Mouse (Mus musculus) kidney, embryonic 14.5 days (tissue): ENCODE measurements around the gene Mtfp1. TPM values are rescaled to one million over a fixed set of nuclear protein-coding genes. Genes with fewer than 3 reads are reported as not detected.
A peak's percentile ranks its signal among the peaks of the same experiment; 100 is the strongest.
"Not testable (repeated sequence)": the region's sequence is repeated elsewhere in the genome, so short reads cannot be mapped to it uniquely, and the experiment has no call there.

Experiments used
- ATAC-seq: fragments of 200-750 bp; cut with Nextera tagmentation; 2 replicates; pipeline ENCODE4 v1.8.0; 2017; ENCODE audit warnings: moderate number of reproducible peaks, mild to moderate bottlenecking, moderate TSS enrichment, moderate library complexity; ENCODE audit not compliant: low FRiP score, low TSS enrichment
- H3K27ac ChIP-seq: fragments of 300-500 bp; sonication (generic); 2 replicates; pipeline ENCODE4 v1.5.1; 2014; ENCODE audit warnings: low read depth, mild to moderate bottlenecking, low read length, moderate library complexity, mixed read lengths
- H3K27me3 ChIP-seq: fragments of 300-500 bp; sonication (generic); 2 replicates; pipeline ENCODE4 v1.6.1; 2014; ENCODE audit warnings: mild to moderate bottlenecking, low read length; ENCODE audit not compliant: control insufficient read depth, insufficient read depth
- H3K36me3 ChIP-seq: fragments of 300-500 bp; sonication (generic); 2 replicates; pipeline ENCODE4 v1.6.1; 2014; ENCODE audit warnings: low read length, mixed read lengths; ENCODE audit not compliant: control insufficient read depth, insufficient read depth
- H3K4me1 ChIP-seq: fragments of 300-500 bp; sonication (generic); 2 replicates; pipeline ENCODE4 v1.6.1; 2014; ENCODE audit warnings: low read length, mixed read lengths; ENCODE audit not compliant: control insufficient read depth, insufficient read depth
- H3K4me2 ChIP-seq: fragments of 300-500 bp; sonication (generic); replicated peaks from 2 replicates; pipeline ENCODE4 v1.6.1; 2014; ENCODE audit warnings: low read depth, mild to moderate bottlenecking, low read length
- H3K4me3 ChIP-seq: fragments of 300-500 bp; sonication (generic); 2 replicates; pipeline ENCODE4 v1.5.1; 2014; ENCODE audit warnings: mild to moderate bottlenecking, low read length
- H3K9ac ChIP-seq: fragments of 300-500 bp; sonication (generic); 2 replicates; pipeline ENCODE4 v1.6.1; 2014; ENCODE audit warnings: low read depth, mild to moderate bottlenecking, low read length, moderate library complexity
- H3K9me3 ChIP-seq: fragments of 300-500 bp; sonication (generic); 2 replicates; pipeline ENCODE4 v1.6.1; 2016; ENCODE audit warnings: low read length; ENCODE audit not compliant: control insufficient read depth
- WGBS: fragments of 180-500 bp; shearing (Covaris S2); extraction: QIAGEN DNeasy Blood & Tissue Kit; methylation state at CpG from one replicate; pipeline ENCODE4 v1.1.7; 2014; 5-methylcytosine and 5-hydroxymethylcytosine counted together
- polyA plus RNA-seq: library from polyadenylated mRNA; unstranded; fragments of >200 nt; fragmentation: Nextera tagmentation; extraction: Ambion mirVana; gene quantifications from 2 replicates; pipeline ENCODE4 v1.2.1, GENCODE M21; 2014

Mtfp1 gene
- polyA plus RNA-seq, 1 experiment from 2014 or later: 15.9 TPM

DNA sequence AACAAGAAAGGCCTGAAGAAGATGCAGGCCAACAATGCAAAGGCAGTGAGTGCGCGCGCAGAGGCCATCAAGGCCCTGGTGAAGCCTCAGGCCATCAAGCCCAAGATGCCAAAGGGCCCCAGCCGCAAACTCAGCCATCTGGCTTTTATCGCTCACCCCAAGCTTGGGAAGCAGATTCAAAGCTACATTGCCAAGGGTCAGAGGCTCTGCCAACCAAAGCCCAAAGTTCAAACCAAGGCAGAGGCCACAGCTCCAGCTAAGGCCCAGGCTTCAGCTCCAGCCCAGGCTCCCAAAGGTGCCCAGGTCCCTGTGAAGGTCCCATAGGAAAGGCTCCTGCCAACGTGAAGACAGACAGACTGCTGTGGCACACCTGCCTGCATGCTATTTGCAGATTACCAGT lies 12.7 kb upstream of the Mtfp1 start:
- not testable (repeated sequence) for H3K27me3 ChIP-seq, H3K27ac ChIP-seq, H3K4me2 ChIP-seq, H3K4me3 ChIP-seq, ATAC-seq, H3K4me1 ChIP-seq, H3K9me3 ChIP-seq, H3K9ac ChIP-seq, H3K36me3 ChIP-seq
- WGBS: 97% methylated on average over 6 of the region's 6 CpGs

DNA sequence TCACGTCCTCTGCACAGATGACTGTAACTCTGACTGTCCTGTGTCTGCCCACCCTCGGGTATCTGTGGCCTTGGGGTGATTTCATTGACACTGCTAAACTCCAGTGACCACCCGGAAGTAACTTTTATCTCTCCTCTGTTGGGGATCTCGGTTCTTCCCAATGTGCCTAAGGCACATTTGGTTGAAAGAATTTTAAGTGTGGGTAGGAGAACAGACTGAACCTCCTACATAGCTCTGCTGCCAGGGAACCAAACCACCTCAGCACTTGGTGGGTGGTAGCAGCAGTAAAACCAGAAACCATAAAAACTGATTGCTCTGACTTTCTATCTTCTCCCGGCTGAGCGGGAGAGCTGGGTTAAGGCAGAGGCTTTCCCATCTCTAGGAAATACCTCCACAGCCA lies 10.2 kb upstream of the Mtfp1 start:
- Histone ChIP-seq H3K4me2 (no peak overlapping the region), H3K27me3 (no peaks in the 10 kb centered on the region), H3K4me3 (no peak overlapping the region), H3K9me3 (no peaks in the 10 kb centered on the region), H3K36me3 (no peaks in the 10 kb centered on the region), H3K4me1 (no peaks in the 10 kb centered on the region), H3K27ac (no peak overlapping the region), H3K9ac (no peak overlapping the region)
- WGBS: 19% methylated on average over 6 of the region's 6 CpGs
- ATAC-seq: no peak

DNA sequence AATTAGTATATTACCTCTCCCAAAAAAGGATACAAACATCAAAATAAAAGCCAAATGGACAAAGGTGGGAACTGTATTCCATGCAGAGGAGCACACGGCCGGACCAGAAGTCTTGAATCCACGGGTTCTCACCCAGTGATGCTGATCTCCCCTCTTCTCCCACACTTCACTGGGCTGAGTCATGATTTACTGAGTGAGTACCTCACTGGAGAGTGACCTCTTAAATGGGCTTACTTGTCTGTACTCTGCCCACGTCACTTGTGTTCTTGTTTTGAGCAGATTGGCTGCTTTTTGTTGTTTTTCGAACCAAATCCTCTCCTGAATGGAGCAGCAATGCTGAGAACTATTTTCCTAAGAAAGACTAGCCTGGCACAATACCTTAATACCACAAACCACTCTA lies 9.7 kb upstream of the Mtfp1 start:
- no peak overlapping the region for H3K4me2 ChIP-seq
- no peak overlapping the region for H3K27ac ChIP-seq
- no peaks in the 10 kb centered on the region for H3K4me1 ChIP-seq
- no peaks in the 10 kb centered on the region for H3K27me3 ChIP-seq
- 56% methylated on average over 5 of the region's 5 CpGs for WGBS
- H3K36me3 ChIP-seq: no peaks in the 10 kb centered on the region
- ATAC-seq: no peak
- H3K9ac ChIP-seq: no peak overlapping the region
- no peak overlapping the region for H3K4me3 ChIP-seq
- no peaks in the 10 kb centered on the region for H3K9me3 ChIP-seq

DNA sequence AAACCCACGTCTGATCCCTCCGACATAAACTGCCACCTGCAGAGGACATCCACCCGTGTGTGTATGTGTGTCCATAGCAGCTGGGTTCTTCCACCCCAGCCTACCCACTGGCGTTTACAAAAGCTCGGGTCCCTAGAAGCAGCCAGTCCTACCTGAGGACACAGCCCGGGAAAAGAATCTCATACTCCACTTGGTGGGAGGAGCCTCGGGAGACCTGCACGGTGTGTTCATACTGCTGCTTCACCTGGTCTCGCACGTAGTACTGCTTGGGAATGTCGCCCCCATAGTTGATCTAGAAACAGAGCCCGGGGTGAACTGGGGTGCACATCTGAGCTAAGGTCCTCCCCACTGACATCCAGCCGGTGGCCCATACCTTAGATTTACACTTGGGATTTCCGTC lies 8.3 kb upstream of the Mtfp1 start:
- H3K4me1 ChIP-seq: no peaks in the 10 kb centered on the region
- no peak overlapping the region for H3K4me2 ChIP-seq
- no peak overlapping the region for H3K27ac ChIP-seq
- 80% methylated on average over 14 of the region's 14 CpGs for WGBS
- H3K4me3 ChIP-seq: no peak overlapping the region
- no peaks in the 10 kb centered on the region for H3K27me3 ChIP-seq
- no peaks in the 10 kb centered on the region for H3K9me3 ChIP-seq
- no peaks in the 10 kb centered on the region for H3K36me3 ChIP-seq
- H3K9ac ChIP-seq: no peak overlapping the region
- no peak for ATAC-seq

DNA sequence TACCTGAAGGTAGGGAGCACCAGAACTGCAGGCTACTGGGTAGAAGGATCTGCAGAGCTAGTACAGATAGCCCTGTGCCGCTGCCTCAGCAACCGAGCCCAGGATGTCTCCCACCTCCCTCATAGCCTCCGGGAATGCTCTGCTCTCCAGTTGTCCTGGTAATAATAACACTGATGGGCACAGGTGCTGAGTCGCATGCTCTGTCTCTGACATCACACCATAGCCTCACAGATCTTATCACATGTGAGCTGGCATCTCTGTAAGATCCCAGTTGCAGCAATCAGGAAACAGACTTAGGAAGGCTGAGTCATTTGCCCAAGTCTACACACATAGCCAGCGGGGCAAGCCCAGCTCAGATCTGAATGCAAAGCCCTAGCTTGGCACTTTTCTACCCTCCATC lies 6.6 kb upstream of the Mtfp1 start:
- no peaks in the 10 kb centered on the region for H3K36me3 ChIP-seq
- H3K27me3 ChIP-seq: no peaks in the 10 kb centered on the region
- H3K27ac ChIP-seq: no peak overlapping the region
- 86% methylated on average over 5 of the region's 5 CpGs for WGBS
- ATAC-seq: no peak
- no peak overlapping the region for H3K4me2 ChIP-seq
- no peaks in the 10 kb centered on the region for H3K9me3 ChIP-seq
- no peak overlapping the region for H3K4me3 ChIP-seq
- H3K9ac ChIP-seq: no peak overlapping the region
- H3K4me1 ChIP-seq: peaks cover 4% of the 10 kb centered on the region; the same call in 1 of the 2 replicates

DNA sequence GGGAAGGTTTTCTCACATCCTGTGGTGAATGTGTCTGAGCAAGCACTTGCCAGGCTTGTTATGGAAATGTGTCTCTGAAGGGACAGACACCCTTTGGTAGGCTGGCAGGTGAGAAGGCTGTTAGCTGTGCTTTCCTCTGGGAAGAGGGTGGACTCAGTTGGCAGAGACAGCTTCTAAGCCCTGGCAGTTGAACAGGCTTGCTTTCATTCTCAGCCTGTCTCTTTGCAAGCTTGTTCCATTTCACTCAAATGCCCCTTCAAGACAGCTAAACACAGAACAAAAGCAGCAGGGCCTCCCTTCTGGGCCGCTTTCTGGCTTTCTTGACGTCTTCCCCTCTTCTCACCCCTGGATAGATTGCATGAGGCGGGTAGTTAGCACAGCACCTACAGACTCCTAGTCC lies 4.2 kb upstream of the Mtfp1 start:
- no peak overlapping the region for H3K4me2 ChIP-seq
- no peak overlapping the region for H3K4me3 ChIP-seq
- no peak overlapping the region; the same call in 1 of the 2 replicates for H3K9ac ChIP-seq
- no peaks in the 10 kb centered on the region for H3K27me3 ChIP-seq
- no peak for ATAC-seq
- WGBS: 79% methylated on average over 3 of the region's 3 CpGs
- H3K9me3 ChIP-seq: no peaks in the 10 kb centered on the region
- no peaks in the 10 kb centered on the region for H3K36me3 ChIP-seq
- peaks cover 14% of the 10 kb centered on the region for H3K4me1 ChIP-seq
- no peak overlapping the region for H3K27ac ChIP-seq

DNA sequence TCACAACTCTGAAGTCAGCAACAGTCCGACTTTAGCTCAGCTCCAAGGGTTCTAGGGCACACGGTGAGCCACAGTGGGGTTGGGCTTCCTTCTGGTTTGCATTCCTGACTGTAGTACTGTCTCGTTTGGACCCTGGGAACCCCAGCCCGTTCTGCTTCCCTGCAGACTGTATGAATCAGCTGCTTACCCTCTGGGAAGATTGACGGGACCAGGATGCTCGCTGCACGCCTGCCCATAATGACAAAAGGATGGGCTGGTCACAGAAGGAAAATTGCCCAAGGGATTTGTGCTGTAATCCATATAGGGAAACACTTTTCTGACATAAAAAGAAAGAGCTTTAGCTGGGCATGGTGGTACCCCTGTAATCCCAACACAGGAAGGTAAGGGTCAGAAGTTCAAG lies 3.6 kb upstream of the Mtfp1 start:
- Histone ChIP-seq H3K4me2 (no peak overlapping the region), H3K27me3 (no peaks in the 10 kb centered on the region)

DNA sequence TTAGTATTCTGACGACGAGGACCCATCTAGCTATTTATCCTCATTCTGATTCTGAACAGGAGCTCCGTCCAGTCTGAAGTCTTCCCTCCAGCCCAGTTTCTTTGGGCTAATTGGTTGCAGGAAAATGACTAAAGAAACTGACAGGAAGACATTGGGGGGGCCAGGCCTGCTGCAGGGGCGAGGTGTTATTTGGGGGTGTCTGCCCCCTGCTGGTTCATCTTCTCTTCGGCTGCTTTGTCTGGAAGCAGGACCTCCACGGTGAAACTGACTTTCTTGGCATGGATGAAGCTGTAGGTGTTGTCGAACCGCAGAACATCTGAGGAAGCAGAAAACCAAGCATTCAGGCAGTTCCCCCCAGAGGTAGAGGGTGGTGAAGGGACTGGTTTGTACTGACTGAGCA lies 2.9 kb upstream of the Mtfp1 start:
- Histone ChIP-seq H3K4me3 (no peak overlapping the region), H3K27ac (no peak overlapping the region), H3K36me3 (no peaks in the 10 kb centered on the region), H3K4me1 (peaks cover 15% of the 10 kb centered on the region), H3K9ac (no peak overlapping the region), H3K9me3 (no peaks in the 10 kb centered on the region), H3K4me2 (no peak overlapping the region), H3K27me3 (no peaks in the 10 kb centered on the region)
- WGBS: 72% methylated on average over 8 of the region's 8 CpGs
- no peak for ATAC-seq

More for the DNA sequence above, 3.6 kb upstream of the Mtfp1 start:
- WGBS: 76% methylated on average over 7 of the region's 7 CpGs
- Histone ChIP-seq H3K9me3 (no peaks in the 10 kb centered on the region), H3K4me1 (peaks cover 15% of the 10 kb centered on the region), H3K4me3 (no peak overlapping the region), H3K27ac (no peak overlapping the region), H3K36me3 (no peaks in the 10 kb centered on the region), H3K9ac (no peak overlapping the region)
- ATAC-seq: no peak

DNA sequence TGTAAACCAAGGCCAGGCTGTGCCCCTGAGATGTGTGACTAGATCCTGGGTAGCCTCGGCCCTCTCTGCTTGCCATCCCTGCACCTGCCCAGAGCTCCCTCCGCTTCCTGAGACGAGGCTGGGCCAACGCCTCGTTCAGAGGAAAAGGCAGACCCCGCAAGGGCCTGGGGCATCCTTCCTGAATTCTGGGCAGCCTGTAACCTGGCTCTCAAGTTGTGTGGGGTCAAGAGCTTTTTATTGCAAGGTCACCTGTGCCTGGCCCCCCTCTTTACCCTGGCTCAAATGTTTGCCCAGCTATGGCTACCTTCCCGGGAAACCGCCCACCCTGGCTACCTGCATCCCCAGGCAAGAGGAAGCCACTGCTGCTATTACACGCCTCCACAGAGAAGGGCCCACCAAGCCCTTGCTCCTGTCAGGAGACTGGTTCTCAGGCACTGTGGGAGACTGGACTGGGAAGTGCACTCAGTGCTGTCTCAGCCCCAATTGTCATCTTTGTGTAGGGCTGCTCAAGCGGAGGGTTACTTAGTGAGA lies 1.9 kb upstream of the Mtfp1 start:
- ATAC-seq: peak; percentile 44
- WGBS: 25% methylated on average over 10 of the region's 10 CpGs
- H3K4me2 ChIP-seq: peak overlapping the region; percentile 81
- H3K4me1 ChIP-seq: peaks cover 15% of the 10 kb centered on the region
- peak overlapping the region; percentile 65 for H3K4me3 ChIP-seq
- H3K36me3 ChIP-seq: no peaks in the 10 kb centered on the region
- H3K9ac ChIP-seq: peak overlapping the region; percentile 76
- peak overlapping the region; percentile 89 for H3K27ac ChIP-seq
- no peaks in the 10 kb centered on the region for H3K27me3 ChIP-seq
- H3K9me3 ChIP-seq: no peaks in the 10 kb centered on the region
